Mouse (Mus musculus) forebrain, postnatal 0 days (tissue): ENCODE measurements around the gene Znrf2. TPM values are rescaled to one million over a fixed set of nuclear protein-coding genes. Genes with fewer than 3 reads are reported as not detected.

ENCODE experiments used
- ATAC-seq: fragments of 200-750 bp; cut with Nextera tagmentation; 2 replicates; pipeline ENCODE4 v1.8.0; 2017; ENCODE audit warnings: mild to moderate bottlenecking, moderate library complexity
- DNase-seq: peaks from one replicate; pipeline ENCODE4 v3.0.0-alpha.2; 2015
- H3K27ac ChIP-seq: fragments of 300-500 bp; sonication (generic); 2 replicates; pipeline ENCODE4 v1.5.1; 2014; ENCODE audit warnings: low read depth, mild to moderate bottlenecking, antibody characterized with exemption, low read length, moderate library complexity, mixed read lengths
- H3K27me3 ChIP-seq: fragments of 300-500 bp; sonication (generic); 2 replicates; pipeline ENCODE4 v1.6.1; 2014; ENCODE audit warnings: mild to moderate bottlenecking, low read length, mixed read lengths; ENCODE audit not compliant: insufficient read depth
- H3K36me3 ChIP-seq: fragments of 300-500 bp; sonication (generic); 2 replicates; pipeline ENCODE4 v1.6.1; 2014; ENCODE audit warnings: mild to moderate bottlenecking, moderate library complexity; ENCODE audit not compliant: insufficient read depth
- H3K4me1 ChIP-seq: fragments of 300-500 bp; sonication (generic); 2 replicates; pipeline ENCODE4 v1.6.1; 2014; ENCODE audit warnings: antibody characterized with exemption; ENCODE audit not compliant: insufficient read depth
- H3K4me2 ChIP-seq: fragments of 300-500 bp; sonication (generic); 2 replicates; pipeline ENCODE4 v1.6.1; 2014; ENCODE audit warnings: low read depth, mild to moderate bottlenecking, moderate library complexity
- H3K4me3 ChIP-seq: fragments of 300-500 bp; sonication (generic); 2 replicates; pipeline ENCODE4 v1.5.1; 2014; ENCODE audit warnings: low read depth, low read length, mixed read lengths
- H3K9ac ChIP-seq: fragments of 300-500 bp; sonication (generic); 2 replicates; pipeline ENCODE4 v1.6.1; 2014; ENCODE audit warnings: mild to moderate bottlenecking
- H3K9me3 ChIP-seq: fragments of 300-500 bp; sonication (generic); 2 replicates; pipeline ENCODE4 v1.6.1; 2016; ENCODE audit warnings: low read length
- CTCF ChIP-seq: sonication (generic); IDR thresholded peaks from 2 replicates; pipeline ENCODE4 v1.5.1; 2016; ENCODE audit warnings: antibody characterized with exemption, control low read depth, low read depth
- WGBS: fragments of 180-500 bp; shearing (Covaris S2); extraction: QIAGEN DNeasy Blood & Tissue Kit; methylation state at CpG from one replicate; pipeline ENCODE4 v1.1.7; 2014; 5-methylcytosine and 5-hydroxymethylcytosine counted together
- polyA plus RNA-seq: library from polyadenylated mRNA; unstranded; fragments of >200 nt; fragmentation: Nextera tagmentation; extraction: Ambion mirVana; gene quantifications from 2 replicates; pipeline ENCODE4 v1.2.1, GENCODE M21; 2015
- total RNA-seq: library from RNA; depleted of rRNA; stranded (reverse); fragments of >200 nt; gene quantifications from 2 replicates; pipeline ENCODE4 v1.2.3, GENCODE M21; 2014

Znrf2 gene
- total and polyA plus RNA-seq, 2 experiments from 2014 or later, result 13.1 to 83.8 TPM

DNA sequence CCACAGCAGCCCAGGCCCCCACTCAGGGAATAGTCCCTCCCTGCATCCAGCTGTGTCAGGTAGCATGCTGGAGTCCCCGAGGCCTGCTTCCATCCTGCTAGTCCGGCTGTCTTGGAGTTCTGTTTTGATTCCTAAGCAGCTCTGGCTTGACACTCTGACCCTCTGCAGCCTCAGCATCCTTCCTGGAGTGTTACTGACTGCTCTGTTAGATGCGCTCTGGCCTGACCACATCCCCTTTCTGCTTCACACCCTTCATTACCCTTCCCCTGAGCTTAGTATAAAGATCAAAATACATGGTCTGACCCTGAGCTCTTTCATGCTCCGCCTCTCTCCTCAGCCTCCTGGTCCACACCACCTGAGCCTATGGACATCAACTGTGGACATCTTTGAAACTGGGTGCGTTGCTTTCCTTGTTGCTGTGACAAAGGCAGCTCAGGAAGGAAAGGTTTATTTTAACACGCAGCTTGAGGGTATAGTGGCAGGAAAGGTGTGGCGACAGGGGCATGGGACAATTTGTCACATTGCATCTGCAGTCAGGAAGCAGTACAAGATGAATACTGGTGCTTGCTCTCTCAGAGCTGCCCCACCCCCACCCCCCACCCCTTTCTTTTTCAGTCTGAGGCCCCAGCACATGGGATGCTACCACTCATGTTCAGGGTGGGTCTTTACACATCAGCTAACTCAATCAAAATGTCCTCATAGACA lies 109.2 kb downstream of the Znrf2 start:
- Histone ChIP-seq H3K9ac (no peak overlapping the region), H3K36me3 (no peaks in the 10 kb centered on the region), H3K9me3 (no peaks in the 10 kb centered on the region), H3K4me1 (no peaks in the 10 kb centered on the region), H3K27me3 (no peaks in the 10 kb centered on the region), H3K27ac (no peak overlapping the region), H3K4me3 (no peak overlapping the region), H3K4me2 (no peak overlapping the region)
- 76% methylated on average over 7 of the region's 7 CpGs for whole genome bisulfite sequencing
- ATAC-seq, result no peak
- TF ChIP-seq CTCF, result no peak
- no peak for DNase-seq

- no peaks in the 10 kb centered on the region for H3K36me3 ChIP-seq
- WGBS, result 74% methylated on average over 2 of the region's 2 CpGs
- no peak for TF ChIP-seq CTCF
- no peak overlapping the region for H3K4me2 ChIP-seq
- DNase-seq, result no peak
- H3K4me3 ChIP-seq, result no peak overlapping the region
- ATAC-seq, result no peak
- H3K9ac ChIP-seq, result no peak overlapping the region
- no peaks in the 10 kb centered on the region for H3K4me1 ChIP-seq
- H3K27ac ChIP-seq, result no peak overlapping the region
- no peaks in the 10 kb centered on the region for H3K27me3 ChIP-seq
- no peaks in the 10 kb centered on the region for H3K9me3 ChIP-seq
Measured at GRCm38 (mm10) chr6:54926899-54927298, 110.2 kb downstream of the Znrf2 start.

DNA sequence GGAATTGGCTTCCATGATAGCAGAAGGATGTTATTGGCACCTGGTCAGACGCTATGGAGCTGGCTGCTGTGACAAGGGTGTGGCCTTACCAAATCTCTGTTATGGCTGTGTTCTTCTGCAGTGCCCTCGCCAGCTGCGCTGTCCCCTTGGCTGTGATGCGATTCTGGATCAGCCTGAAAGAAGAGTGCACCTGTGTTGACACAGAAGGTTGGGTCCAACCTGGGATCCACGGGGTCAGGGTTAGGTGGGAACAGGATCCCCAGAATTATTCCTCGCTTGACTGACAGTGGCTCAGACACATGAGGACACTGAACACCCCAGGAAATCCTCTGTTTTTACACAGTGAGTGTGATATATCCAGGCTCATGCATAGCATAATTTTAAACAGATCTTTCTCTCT lies 111.2 kb downstream of the Znrf2 start:
- no peak overlapping the region for H3K4me3 ChIP-seq
- H3K4me2 ChIP-seq, result no peak overlapping the region
- 90% methylated on average over 6 of the region's 6 CpGs for WGBS
- no peak overlapping the region for H3K27ac ChIP-seq
- ATAC-seq (peak; percentile 48; the same call in 1 of the 2 replicates), DNase-seq (no peak)
- H3K36me3 ChIP-seq, result no peaks in the 10 kb centered on the region
- H3K27me3 ChIP-seq, result no peaks in the 10 kb centered on the region
- H3K4me1 ChIP-seq, result no peaks in the 10 kb centered on the region
- H3K9me3 ChIP-seq, result no peaks in the 10 kb centered on the region
- no peak overlapping the region for H3K9ac ChIP-seq
- no peak for TF ChIP-seq CTCF

- Histone ChIP-seq H3K4me3 (no peak overlapping the region), H3K36me3 (no peaks in the 10 kb centered on the region), H3K4me1 (no peaks in the 10 kb centered on the region), H3K27ac (no peak overlapping the region), H3K9me3 (no peaks in the 10 kb centered on the region), H3K27me3 (no peaks in the 10 kb centered on the region), H3K4me2 (no peak overlapping the region), H3K9ac (no peak overlapping the region)
- WGBS, result 97% methylated on average over 4 of the region's 4 CpGs
- DNase-seq (no peak), ATAC-seq (no peak)
- no peak for TF ChIP-seq CTCF
Measured at GRCm38 (mm10) chr6:54931641-54932040, 114.9 kb downstream of the Znrf2 start.

- Histone ChIP-seq H3K9ac (no peak overlapping the region), H3K4me3 (no peak overlapping the region), H3K4me1 (no peaks in the 10 kb centered on the region), H3K27ac (no peak overlapping the region), H3K4me2 (no peak overlapping the region), H3K27me3 (no peaks in the 10 kb centered on the region), H3K36me3 (no peaks in the 10 kb centered on the region), H3K9me3 (no peaks in the 10 kb centered on the region)
- DNase-seq (no peak), ATAC-seq (no peak)
- no peak for TF ChIP-seq CTCF
- 92% methylated on average over 12 of the region's 12 CpGs for WGBS
Measured at GRCm38 (mm10) chr6:54932526-54932925, 115.8 kb downstream of the Znrf2 start.

- DNase-seq (no peak), ATAC-seq (no peak)
- H3K9me3 ChIP-seq, result no peaks in the 10 kb centered on the region
- no peaks in the 10 kb centered on the region for H3K27me3 ChIP-seq
- H3K36me3 ChIP-seq, result no peaks in the 10 kb centered on the region
- no peaks in the 10 kb centered on the region for H3K4me1 ChIP-seq
- no peak for TF ChIP-seq CTCF
- WGBS, result 82% methylated on average over 5 of the region's 5 CpGs
- no peak overlapping the region for H3K9ac ChIP-seq
- H3K4me3 ChIP-seq, result no peak overlapping the region
- H3K4me2 ChIP-seq, result no peak overlapping the region
- no peak overlapping the region for H3K27ac ChIP-seq
Measured at GRCm38 (mm10) chr6:54933216-54933615, 116.5 kb downstream of the Znrf2 start.

DNA sequence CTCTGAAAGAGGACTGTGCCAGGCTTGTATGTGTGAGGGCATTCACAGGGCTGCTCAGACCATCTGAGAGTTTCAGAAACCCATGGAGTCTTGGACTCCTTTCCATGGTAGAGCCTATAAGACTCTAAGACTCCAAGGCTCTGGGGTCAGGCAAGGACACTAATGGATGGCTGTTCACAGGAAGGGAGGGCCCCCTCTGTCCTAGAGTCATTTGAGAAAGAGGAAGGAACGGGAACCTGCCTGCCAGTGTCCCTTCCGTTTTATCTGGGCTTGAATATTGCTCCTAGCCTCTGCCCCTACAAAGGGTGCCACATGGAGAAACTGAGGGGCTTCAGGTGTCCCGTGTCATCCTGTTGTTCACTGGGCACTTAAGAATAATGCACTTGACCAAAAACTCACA lies 117.2 kb downstream of the Znrf2 start:
- WGBS, result 72% methylated on average over 3 of the region's 3 CpGs
- Histone ChIP-seq H3K4me2 (no peak overlapping the region), H3K36me3 (no peaks in the 10 kb centered on the region), H3K4me3 (no peak overlapping the region), H3K9me3 (no peaks in the 10 kb centered on the region), H3K27me3 (no peaks in the 10 kb centered on the region), H3K9ac (no peak overlapping the region), H3K4me1 (no peaks in the 10 kb centered on the region), H3K27ac (no peak overlapping the region)
- ATAC-seq (no peak), DNase-seq (no peak)
- TF ChIP-seq CTCF, result no peak
